Mouse (Mus musculus): Measurements from ENCODE around the gene Synj2.

DNA sequence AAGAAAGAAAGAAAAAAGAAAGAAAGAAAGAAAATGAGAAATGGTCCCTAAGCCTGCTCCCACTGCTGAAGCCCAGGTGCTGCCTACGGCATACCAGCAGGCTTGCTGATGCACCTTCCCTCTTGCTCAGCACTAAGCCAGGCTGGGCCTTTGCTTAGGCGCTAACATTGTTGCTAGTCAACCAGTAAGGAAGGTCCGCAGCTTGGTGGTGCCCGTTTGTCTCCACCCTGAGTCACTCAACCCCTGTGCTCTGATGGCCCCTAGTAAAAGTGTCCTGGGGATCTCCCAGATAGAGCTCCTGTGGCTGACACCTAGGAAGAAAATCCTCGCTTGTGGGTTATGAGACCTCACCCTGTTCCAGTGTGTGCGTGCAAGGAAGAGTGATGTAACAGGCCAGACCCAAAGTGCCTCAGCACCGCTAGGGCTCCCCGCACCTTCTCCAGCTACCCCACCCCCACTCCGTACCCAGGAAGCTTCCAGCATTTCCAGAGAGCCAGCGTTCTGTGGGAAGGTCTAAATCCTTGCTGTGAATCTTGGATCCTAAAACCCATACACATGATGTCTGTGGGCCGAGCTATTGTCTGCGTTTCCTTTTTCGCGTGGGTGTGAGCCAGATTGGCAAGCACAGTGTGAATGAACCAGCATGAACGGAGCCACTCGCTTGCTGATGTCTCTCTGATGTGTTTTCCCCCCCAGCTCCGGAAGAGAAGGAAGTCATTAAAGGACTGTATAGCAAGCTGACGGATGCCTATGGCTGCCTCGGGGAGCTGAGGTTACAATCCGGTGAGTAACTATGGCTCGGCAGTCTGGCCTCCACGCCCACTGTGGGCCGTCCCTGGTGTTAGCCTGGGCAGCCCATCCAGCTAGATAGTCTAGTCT is 34.3 kb downstream of the Synj2 start:
- TF ChIP-seq CTCF (IDR thresholded peaks at IDR 0.05; ENCODE audit: borderline replicate concordance, extremely low read depth, insufficient read depth, insufficient read length) (no peak), POLR2A (IDR thresholded peaks at IDR 0.05; ENCODE audit: borderline replicate concordance, extremely low read depth, insufficient read depth, insufficient read length, poor library complexity, severe bottlenecking) (no peak)

All from brain, embryonic 14.5 days (tissue).